Mouse (Mus musculus) lung, adult 2 months (tissue): ENCODE data around the gene Ankrd24.

ENCODE experiments used
- CTCF ChIP-seq: fragments of 200-500 bp; IDR thresholded peaks from 2 replicates; pipeline ENCODE4 v1.5.1; 2011; ENCODE audit warnings: mild to moderate bottlenecking, low read length, control low read depth; ENCODE audit not compliant: insufficient read depth
- POLR2A ChIP-seq: fragments of 200-500 bp; IDR thresholded peaks from 2 replicates; pipeline ENCODE4 v1.6.1; 2011; ENCODE audit warnings: low read depth, mild to moderate bottlenecking, control low read depth, low read length, borderline replicate concordance; ENCODE audit errors: extremely low read depth

DNA sequence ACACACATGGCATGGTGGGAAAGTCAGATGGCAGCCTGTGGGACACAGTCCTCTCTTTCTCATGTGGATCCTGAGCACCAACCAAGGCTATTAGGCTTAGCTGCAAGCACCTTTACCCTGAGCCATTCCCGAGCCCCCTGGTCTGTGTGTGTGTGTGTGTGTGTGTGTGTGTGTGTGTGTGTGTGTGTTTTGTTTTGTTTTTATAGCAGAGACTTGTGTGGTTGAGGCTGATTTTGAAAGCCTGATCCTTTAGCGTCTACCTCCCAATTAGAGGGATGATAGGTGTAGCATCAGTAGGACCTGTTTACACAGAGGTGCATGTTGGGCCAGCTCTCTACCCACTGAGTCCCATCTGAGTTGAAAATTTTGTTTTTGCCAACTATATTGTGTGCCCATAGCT, 15.8 kb downstream of the Ankrd24 start:
- TF ChIP-seq CTCF (no peak), POLR2A (no peak)
